In the genomic region with DNA sequence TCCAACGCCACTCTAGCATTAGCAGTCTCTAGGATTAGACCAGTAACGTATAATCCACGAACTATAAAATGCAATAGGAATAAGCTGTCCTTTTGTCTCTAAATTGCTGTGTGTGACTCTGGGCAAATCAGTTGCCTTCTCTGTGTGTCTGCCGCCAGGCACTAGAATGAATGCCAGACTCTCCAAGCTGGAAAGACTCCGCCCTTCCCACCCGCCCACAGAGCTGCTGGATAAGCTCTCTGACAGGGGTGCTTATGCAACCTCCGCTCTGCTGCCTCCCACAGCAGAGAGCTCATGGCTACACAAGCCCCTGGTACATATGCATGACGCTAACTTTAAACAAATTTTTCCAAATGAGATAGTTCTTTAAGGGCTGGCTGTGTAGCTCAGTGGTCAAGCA, we compare ENCODE assay signal across 8 mouse cellular contexts. TPM values are rescaled to one million over a fixed set of nuclear protein-coding genes. Genes with fewer than 3 reads are reported as not detected.
DNase-seq lines count a peak whose midpoint lies in the region; ATAC-seq lines count a peak whose summit lies in the region.
"Had no signal": no experiment of that assay in that cellular context is flagged by ENCODE, and none has a peak within 500 bp of the region (broad histone marks: within the 10 kb centered on the region; RNA-seq: fewer than 3 reads in every experiment).

No protein-coding gene starts in this region.

- no peaks in the 10 kb centered on the region for H3K9me3 ChIP-seq in intestine, embryonic 15.5 days

- ATAC-seq in intestine, embryonic 15.5 days: peak; percentile 67
- no peak for ATAC-seq in activated CD4-positive, CD25-positive, alpha-beta regulatory T cell, adult 4 months

- no peak overlapping the region for H3K4me2 ChIP-seq in intestine, embryonic 15.5 days (replicated peaks)

- DNase-seq in 3134 (ENCODE audit: extremely low read depth, insufficient read length, low spot score) (peak; percentile 41), 416B (ENCODE audit: low read depth) (peak; percentile 54)
- peak; percentile 49 to 56 for DNase-seq in frontal cortex, postnatal 14 days (ENCODE audit: low spot score in 2 of 2)
- DNase-seq in left cerebral cortex, postnatal 14 days (ENCODE audit: low spot score in 2 of 2): peak; percentile 79 to 86
- DNase-seq in right cerebral cortex, postnatal 36 days (ENCODE audit: low spot score in 2 of 2): peak; percentile 68 to 85

- intact Hi-C loops in left cerebral cortex, postnatal 14 days (cut with DNase I): loop anchor here (5.0 to 10.0 kb wide), 3 partner anchors 37 to 181 kb away; partner anchors contain the start of genes Mapk14 and Slc26a8

- H3K36me3 ChIP-seq in intestine, embryonic 15.5 days: no peaks in the 10 kb centered on the region

- 0 out of 2 replicates have a peak, but pooled peaks cover 16% of the 10 kb centered on the region for H3K4me1 ChIP-seq in intestine, embryonic 15.5 days (replicated peaks)

- no peak overlapping the region for H3K4me3 ChIP-seq in intestine, embryonic 15.5 days (replicated peaks)
- H3K4me3 ChIP-seq: megakaryocyte, embryonic 14.5 days had no signal

- no peak overlapping the region for H3K27ac ChIP-seq in intestine, embryonic 15.5 days

- WGBS in intestine, embryonic 15.5 days: 36% methylated on average over 8 of the region's 8 CpGs

- no peak overlapping the region for H3K9ac ChIP-seq in intestine, embryonic 15.5 days

- H3K27me3 ChIP-seq in intestine, embryonic 15.5 days (replicated peaks): no peaks in the 10 kb centered on the region

RNA-seq across cellular contexts. Expression of gene Pnpla1, which starts 17.1 kb away (rescaled TPM):
- polyA plus RNA-seq in intestine, embryonic 15.5 days (2015; fragmentation: Nextera tagmentation; extraction: Ambion mirVana): 0.95 and 1.2 TPM in 2 replicates
- under 1 TPM; 0.44 to 0.49 TPM for total RNA-seq in left cerebral cortex, postnatal 14 days (2021)
- polyA plus RNA-seq in activated CD4-positive, CD25-positive, alpha-beta regulatory T cell, adult 4 months (2017; shearing (Covaris generic)): not detected

RNA-seq across cellular contexts. Expression of gene 4930539E08Rik, which starts 39.8 kb away (rescaled TPM):
- 4.4 and 4.8 TPM in 2 replicates for polyA plus RNA-seq in intestine, embryonic 15.5 days (2015; fragmentation: Nextera tagmentation; extraction: Ambion mirVana)
- 10 to 100 TPM in 1 of 2 experiments, 1 to 10 TPM in 1; 8.3 to 12.4 TPM for total RNA-seq in left cerebral cortex, postnatal 14 days (2021)
- polyA plus RNA-seq in activated CD4-positive, CD25-positive, alpha-beta regulatory T cell, adult 4 months (2017; shearing (Covaris generic)): 1 to 10 TPM; 1.5 to 1.6 TPM
